Comparison of ENCODE assay signal across 9 mouse cellular contexts in the genomic region with DNA sequence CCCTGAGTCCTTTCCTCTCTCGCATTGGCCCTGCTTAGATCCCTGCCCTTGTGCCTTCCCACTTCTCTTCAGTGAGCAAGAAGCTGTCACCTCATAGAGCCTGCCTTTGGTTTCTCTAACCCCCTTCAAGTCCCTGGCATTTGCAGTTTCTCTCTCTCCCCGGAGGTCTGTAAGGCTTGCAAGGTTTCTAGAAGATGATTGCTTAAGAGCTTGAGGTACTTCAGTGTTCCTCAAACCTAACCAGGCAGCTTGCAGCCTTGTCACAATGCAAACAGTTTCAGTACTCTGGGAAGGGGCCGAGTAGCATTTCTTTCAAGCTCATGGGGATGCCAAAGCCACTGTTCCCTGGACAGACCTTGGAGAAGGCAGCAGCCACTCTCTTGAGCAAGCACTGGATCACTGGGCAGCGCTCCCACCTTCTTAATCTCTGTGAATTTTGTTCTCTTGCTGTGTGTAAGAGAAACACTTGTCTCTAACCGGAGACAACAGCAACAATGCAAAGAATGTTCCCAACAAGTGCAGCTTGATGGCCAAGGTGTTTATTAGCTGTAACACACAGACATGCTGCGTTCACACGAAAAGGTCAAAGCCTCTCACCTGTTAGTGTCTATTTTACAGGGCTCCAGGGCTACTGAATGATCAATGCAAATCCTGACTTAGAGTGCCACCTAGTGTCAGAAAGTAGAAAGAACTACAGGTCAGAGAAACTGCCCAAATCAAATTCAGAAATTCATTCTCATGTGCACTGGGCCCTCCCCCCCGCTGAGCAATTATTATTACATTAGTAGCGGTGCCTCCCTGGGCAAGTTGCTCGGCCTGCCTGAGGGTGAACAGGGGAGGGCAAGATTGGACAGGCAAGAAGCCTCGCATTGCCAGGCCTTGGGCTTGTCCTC. TPM values are rescaled to one million over a fixed set of nuclear protein-coding genes. Genes with fewer than 3 reads are reported as not detected.
DNase-seq lines count a peak whose midpoint lies in the region; ATAC-seq lines count a peak whose summit lies in the region.
"Had no signal": no experiment of that assay in that cellular context is flagged by ENCODE, and none has a peak within 500 bp of the region (broad histone marks: within the 10 kb centered on the region; RNA-seq: fewer than 3 reads in every experiment).

No protein-coding gene starts in this region.

- H3K4me1 ChIP-seq in embryonic facial prominence, embryonic 12.5 days: no peaks in the 10 kb centered on the region
- peaks cover 6% of the 10 kb centered on the region for H3K4me1 ChIP-seq in hindbrain, embryonic 10.5 days (replicated peaks)
- H3K4me1 ChIP-seq in limb, embryonic 12.5 days (replicated peaks): peaks cover 6% of the 10 kb centered on the region

- H3K9me3 ChIP-seq in embryonic facial prominence, embryonic 12.5 days: no peaks in the 10 kb centered on the region
- H3K9me3 ChIP-seq in hindbrain, embryonic 10.5 days: no peaks in the 10 kb centered on the region
- no peaks in the 10 kb centered on the region for H3K9me3 ChIP-seq in limb, embryonic 12.5 days

- DNase-seq in right cerebral cortex, adult 2 months (ENCODE audit: low spot score in 2 of 2): peak; percentile 42 to 67
- DNase-seq in right cerebral cortex, postnatal 36 days (ENCODE audit: low spot score in 2 of 2): no peak
- peak; percentile 77 for DNase-seq in ZHBTc4 (ENCODE audit: low read depth, low spot score)
- peak; percentile 51 for DNase-seq in hindbrain, embryonic 10.5 days (ENCODE audit: low spot score)
- DNase-seq in right cerebral cortex, postnatal 25 days: no peak

- peak; percentile 60; the same call in 1 of the 2 replicates for ATAC-seq in embryonic facial prominence, embryonic 12.5 days (ENCODE audit: insufficient number of reproducible peaks, insufficient read depth, low FRiP score, low TSS enrichment)
- peak; percentile 28; the same call in 1 of the 2 replicates for ATAC-seq in limb, embryonic 12.5 days (ENCODE audit: insufficient number of reproducible peaks, insufficient read depth, low FRiP score, low TSS enrichment, low read depth)
- peak; percentile 80 for ATAC-seq in monocyte, adult 5-6 weeks (replicated peaks; ENCODE audit: insufficient number of reproducible peaks, low FRiP score, low TSS enrichment, poor library complexity, severe bottlenecking)

- 0 out of 2 replicates have a peak overlapping the region, but pooled peaks have one; percentile 22 for H3K4me2 ChIP-seq in embryonic facial prominence, embryonic 12.5 days (replicated peaks)
- H3K4me2 ChIP-seq in limb, embryonic 12.5 days: peak overlapping the region; percentile 26; the same call in 1 of the 2 replicates

- H3K9ac ChIP-seq in embryonic facial prominence, embryonic 12.5 days: no peak overlapping the region
- no peak overlapping the region for H3K9ac ChIP-seq in limb, embryonic 12.5 days (replicated peaks)

- H3K27me3 ChIP-seq in embryonic facial prominence, embryonic 12.5 days: no peaks in the 10 kb centered on the region
- H3K27me3 ChIP-seq in hindbrain, embryonic 10.5 days (ENCODE audit: insufficient read depth, poor library complexity, severe bottlenecking): no peaks in the 10 kb centered on the region
- peaks cover 42% of the 10 kb centered on the region for H3K27me3 ChIP-seq in limb, embryonic 12.5 days

- no peaks in the 10 kb centered on the region for H3K36me3 ChIP-seq in embryonic facial prominence, embryonic 12.5 days
- H3K36me3 ChIP-seq in hindbrain, embryonic 10.5 days: no peaks in the 10 kb centered on the region
- H3K36me3 ChIP-seq in limb, embryonic 12.5 days: no peaks in the 10 kb centered on the region

- 33% methylated on average over 11 of the region's 11 CpGs for WGBS in embryonic facial prominence, embryonic 12.5 days
- 37% methylated on average over 11 of the region's 11 CpGs for WGBS in hindbrain, embryonic 10.5 days
- 32% methylated on average over 11 of the region's 11 CpGs for WGBS in limb, embryonic 12.5 days

- no peak overlapping the region for H3K4me3 ChIP-seq in embryonic facial prominence, embryonic 12.5 days
- H3K4me3 ChIP-seq in hindbrain, embryonic 10.5 days: no peak overlapping the region
- no peak overlapping the region for H3K4me3 ChIP-seq in limb, embryonic 12.5 days (replicated peaks)

- H3K27ac ChIP-seq in embryonic facial prominence, embryonic 12.5 days: no peak overlapping the region
- no peak overlapping the region for H3K27ac ChIP-seq in hindbrain, embryonic 10.5 days
- no peak overlapping the region for H3K27ac ChIP-seq in limb, embryonic 12.5 days

RNA-seq across cellular contexts. Expression of gene Ccdc86, which starts 10.3 kb away (rescaled TPM):
- 32.3 and 32.8 TPM in 2 replicates for polyA plus RNA-seq in embryonic facial prominence, embryonic 12.5 days (2016; fragmentation: Nextera tagmentation; extraction: Ambion mirVana)
- 31.7 and 38.5 TPM in 2 replicates for polyA plus RNA-seq in hindbrain, embryonic 10.5 days (2016; fragmentation: Nextera tagmentation; extraction: Ambion mirVana)
- 33.2 and 33.9 TPM in 2 replicates for polyA plus RNA-seq in limb, embryonic 12.5 days (2016; fragmentation: Nextera tagmentation; extraction: Ambion mirVana)
- 15.3 to 26.6 TPM (median 16.1 TPM) in 3 replicates for total RNA-seq in monocyte, adult 5-6 weeks (2017)

RNA-seq across cellular contexts. Expression of gene Ms4a10, which starts 15.1 kb away (rescaled TPM):
- polyA plus RNA-seq in embryonic facial prominence, embryonic 12.5 days (2016; fragmentation: Nextera tagmentation; extraction: Ambion mirVana): not detected in 2 replicates
- polyA plus RNA-seq in hindbrain, embryonic 10.5 days (2016; fragmentation: Nextera tagmentation; extraction: Ambion mirVana): not detected in 2 replicates
- polyA plus RNA-seq in limb, embryonic 12.5 days (2016; fragmentation: Nextera tagmentation; extraction: Ambion mirVana): not detected in 2 replicates
- total RNA-seq in monocyte, adult 5-6 weeks (2017): not detected in 3 replicates
- total RNA-seq: gastrocnemius, adult 8-10 months had no signal

RNA-seq across cellular contexts. Expression of gene Ptgdr2, which starts 22.4 kb away (rescaled TPM):
- polyA plus RNA-seq in embryonic facial prominence, embryonic 12.5 days (2016; fragmentation: Nextera tagmentation; extraction: Ambion mirVana): 0.14 and 0.18 TPM in 2 replicates
- not detected in 2 replicates for polyA plus RNA-seq in hindbrain, embryonic 10.5 days (2016; fragmentation: Nextera tagmentation; extraction: Ambion mirVana)
- 0.10 TPM in 1 of 2 replicates, not detected in the other for polyA plus RNA-seq in limb, embryonic 12.5 days (2016; fragmentation: Nextera tagmentation; extraction: Ambion mirVana)
- 0.75 to 1.6 TPM in 2 of 3 replicates, not detected in the other for total RNA-seq in monocyte, adult 5-6 weeks (2017)
- total RNA-seq: gastrocnemius, adult 8-10 months had no signal

RNA-seq across cellular contexts. Expression of gene Ms4a15, which starts 33.7 kb away (rescaled TPM):
- not detected in 2 replicates for polyA plus RNA-seq in embryonic facial prominence, embryonic 12.5 days (2016; fragmentation: Nextera tagmentation; extraction: Ambion mirVana)
- polyA plus RNA-seq in hindbrain, embryonic 10.5 days (2016; fragmentation: Nextera tagmentation; extraction: Ambion mirVana): not detected in 2 replicates
- not detected in 2 replicates for polyA plus RNA-seq in limb, embryonic 12.5 days (2016; fragmentation: Nextera tagmentation; extraction: Ambion mirVana)
- 0.67 to 2.7 TPM in 2 of 3 replicates, not detected in the other for total RNA-seq in monocyte, adult 5-6 weeks (2017)
- total RNA-seq: gastrocnemius, adult 8-10 months had no signal

RNA-seq across cellular contexts. Expression of gene Zp1, which starts 38.9 kb away (rescaled TPM):
- polyA plus RNA-seq in embryonic facial prominence, embryonic 12.5 days (2016; fragmentation: Nextera tagmentation; extraction: Ambion mirVana): 0.10 TPM in 1 of 2 replicates, not detected in the other
- 0.08 TPM in 1 of 2 replicates, not detected in the other for polyA plus RNA-seq in hindbrain, embryonic 10.5 days (2016; fragmentation: Nextera tagmentation; extraction: Ambion mirVana)
- polyA plus RNA-seq in limb, embryonic 12.5 days (2016; fragmentation: Nextera tagmentation; extraction: Ambion mirVana): not detected in 2 replicates
- not detected in 3 replicates for total RNA-seq in monocyte, adult 5-6 weeks (2017)
- total RNA-seq: gastrocnemius, adult 8-10 months had no signal

Comparison
In these comparisons a context has a peak if more than half of its experiments do, and no peak if none do; other contexts are left out.
1. DNase-seq: peak in right cerebral cortex, adult 2 months (2 of 2), ZHBTc4 (single experiment) and hindbrain, embryonic 10.5 days (single experiment); none in right cerebral cortex, postnatal 36 days (0 of 2) and right cerebral cortex, postnatal 25 days (single experiment).
2. ATAC-seq: peak in every context shown above with its lines; median percentile 80 in monocyte, adult 5-6 weeks; 60 in embryonic facial prominence, embryonic 12.5 days; 28 in limb, embryonic 12.5 days.